Mouse (Mus musculus) C2C12 (cell line): Measurements from ENCODE around the gene Snx8.

Experiments
- CEBPB ChIP-seq: IDR thresholded peaks from one replicate; pipeline ENCODE4 v1.6.1; 2011; ENCODE audit warnings: low read depth, mild to moderate bottlenecking, control low read depth, moderate library complexity
- CTCF ChIP-seq: IDR thresholded peaks from one replicate; pipeline ENCODE4 v1.5.1; 2011; ENCODE audit not compliant: control insufficient read depth, insufficient read depth, insufficient read length
- FOSL1 ChIP-seq: IDR thresholded peaks from one replicate; pipeline ENCODE4 v1.8.0; 2011; ENCODE audit warnings: mild to moderate bottlenecking, low read length; ENCODE audit not compliant: poor library complexity, insufficient read depth, severe bottlenecking
- MAX ChIP-seq: IDR thresholded peaks from one replicate; pipeline ENCODE4 v1.6.1; 2011; ENCODE audit warnings: mild to moderate bottlenecking, control low read depth
- MYOD1 ChIP-seq: IDR thresholded peaks from one replicate; pipeline ENCODE4 v1.6.1; 2011; ENCODE audit warnings: low read depth; ENCODE audit not compliant: control insufficient read depth, insufficient read length
- MYOG ChIP-seq: IDR thresholded peaks from one replicate; pipeline ENCODE4 v1.6.1; 2011; ENCODE audit not compliant: control insufficient read depth, insufficient read length; ENCODE audit errors: extremely low read depth
- USF1 ChIP-seq: IDR thresholded peaks from one replicate; pipeline ENCODE4 v1.6.1; 2011; ENCODE audit warnings: low read depth, mild to moderate bottlenecking, control low read depth, moderate library complexity

DNA sequence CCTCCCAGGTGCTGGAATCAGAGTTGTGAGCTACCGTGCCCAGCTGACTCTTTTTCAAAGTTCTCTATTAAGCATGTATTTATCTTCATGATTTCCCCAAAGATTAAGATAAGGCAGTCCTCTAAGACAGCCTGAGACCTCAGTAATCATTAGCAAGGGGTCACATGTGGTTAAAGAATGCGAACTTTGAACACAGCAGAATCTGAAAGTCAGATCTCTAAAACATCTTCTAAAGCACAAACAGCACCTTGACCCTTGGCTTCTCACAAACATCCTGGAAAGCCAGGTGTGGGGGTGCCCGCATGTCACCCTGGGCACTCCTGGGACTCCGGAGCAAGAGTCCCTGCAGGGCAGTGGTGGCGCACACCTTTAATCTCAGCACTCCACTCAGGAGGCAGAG is 24.6 kb downstream of the Snx8 start:
- no peak for TF ChIP-seq FOSL1
- TF ChIP-seq CTCF = no peak
- no peak for TF ChIP-seq MAX
- TF ChIP-seq MYOG = no peak
- no peak for TF ChIP-seq USF1
- no peak for TF ChIP-seq CEBPB
- no peak for TF ChIP-seq MYOD1
